Comparison of ENCODE assay signal across 8 mouse cellular contexts in the genomic region with DNA sequence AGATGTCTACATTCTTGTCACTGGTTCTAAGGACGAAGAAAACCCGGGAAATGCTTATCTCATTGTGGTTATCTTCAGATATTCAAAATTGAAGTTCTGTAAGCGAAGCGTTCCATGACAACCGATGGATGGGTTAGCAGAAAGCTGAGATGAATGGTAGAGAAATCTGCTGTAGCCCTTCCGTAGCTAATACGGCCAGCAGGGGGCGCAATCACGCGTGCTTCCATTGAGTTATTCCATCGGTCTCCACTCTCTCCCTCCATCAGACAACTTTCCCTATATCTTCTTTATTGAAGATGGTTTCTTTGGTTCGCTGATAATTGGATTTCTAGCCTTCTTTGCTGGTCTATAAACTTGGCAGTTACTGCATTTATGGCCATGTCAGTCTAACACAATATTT.
A peak's percentile ranks its signal among the peaks of the same experiment; 100 is the strongest.
DNase-seq lines count a peak whose midpoint lies in the region; ATAC-seq and TF ChIP-seq lines count a peak whose summit lies in the region.
"Had no signal": no experiment of that assay in that cellular context is flagged by ENCODE, and none has a peak within 500 bp of the region (broad histone marks: within the 10 kb centered on the region; RNA-seq: fewer than 3 reads in every experiment).

No protein-coding gene starts in this region.

- no peak overlapping the region for H3K9ac ChIP-seq in liver, embryonic 12.5 days
- no peak overlapping the region for H3K9ac ChIP-seq in liver, postnatal 0 days (replicated peaks)
- H3K9ac ChIP-seq: embryonic facial prominence, embryonic 13.5 days had no signal

- H3K4me1 ChIP-seq in liver, embryonic 12.5 days = no peaks in the 10 kb centered on the region
- no peaks in the 10 kb centered on the region for H3K4me1 ChIP-seq in liver, postnatal 0 days (ENCODE audit: insufficient read depth)
- peaks cover 5% of the 10 kb centered on the region for H3K4me1 ChIP-seq in testis, adult 2 months (ENCODE audit: control insufficient read depth, insufficient read depth, low read length)
- H3K4me1 ChIP-seq: embryonic facial prominence, embryonic 13.5 days had no signal

- 26% methylated on average over 12 of the region's 12 CpGs for WGBS in liver, embryonic 12.5 days (ENCODE audit: insufficient replicate concordance)
- 31% methylated on average over 12 of the region's 12 CpGs for WGBS in liver, postnatal 0 days (ENCODE audit: insufficient replicate concordance)

- no peak overlapping the region for H3K27ac ChIP-seq in liver, embryonic 12.5 days
- no peak overlapping the region for H3K27ac ChIP-seq in liver, postnatal 0 days (ENCODE audit: low read depth)
- no peak overlapping the region for H3K27ac ChIP-seq in testis, adult 2 months (ENCODE audit: control insufficient read depth, insufficient read depth, low read depth, low read length)
- H3K27ac ChIP-seq: embryonic facial prominence, embryonic 13.5 days had no signal

- H3K27me3 ChIP-seq in liver, embryonic 12.5 days (replicated peaks) = no peaks in the 10 kb centered on the region
- H3K27me3 ChIP-seq in liver, postnatal 0 days (ENCODE audit: insufficient read depth, low read length) = no peaks in the 10 kb centered on the region
- H3K27me3 ChIP-seq in testis, adult 2 months (ENCODE audit: control insufficient read depth, insufficient read depth, low read length) = no peaks in the 10 kb centered on the region
- H3K27me3 ChIP-seq: embryonic facial prominence, embryonic 13.5 days had no signal

- peak; percentile 57 for TF ChIP-seq CTCF in liver, postnatal 0 days (IDR thresholded peaks at IDR 0.05; ENCODE audit: low read depth)
- TF ChIP-seq CTCF in testis, adult 2 months (IDR thresholded peaks at IDR 0.05; ENCODE audit: control insufficient read depth, insufficient read depth, insufficient replicate concordance, low read depth, low read length) = peak; percentile 89; the same call in 1 of the 2 replicates

- no peak for TF ChIP-seq EP300 in liver, postnatal 0 days (IDR thresholded peaks at IDR 0.05; ENCODE audit: low read depth)

- no peaks in the 10 kb centered on the region for H3K9me3 ChIP-seq in liver, embryonic 12.5 days (replicated peaks)
- H3K9me3 ChIP-seq in liver, postnatal 0 days (ENCODE audit: low read length) = no peaks in the 10 kb centered on the region
- H3K9me3 ChIP-seq: embryonic facial prominence, embryonic 13.5 days had no signal

- no peak overlapping the region for H3K4me3 ChIP-seq in liver, embryonic 12.5 days
- no peak overlapping the region for H3K4me3 ChIP-seq in liver, postnatal 0 days (ENCODE audit: low read depth, low read length)
- H3K4me3 ChIP-seq in testis, adult 2 months (ENCODE audit: control insufficient read depth, low read depth, low read length) = no peak overlapping the region
- H3K4me3 ChIP-seq: embryonic facial prominence, embryonic 13.5 days had no signal

- H3K36me3 ChIP-seq in liver, embryonic 12.5 days = no peaks in the 10 kb centered on the region
- no peaks in the 10 kb centered on the region for H3K36me3 ChIP-seq in liver, postnatal 0 days (replicated peaks; ENCODE audit: insufficient read depth, low read length)
- H3K36me3 ChIP-seq in testis, adult 2 months (ENCODE audit: control insufficient read depth, insufficient read depth, low read length) = no peaks in the 10 kb centered on the region
- H3K36me3 ChIP-seq: embryonic facial prominence, embryonic 13.5 days had no signal

- TF ChIP-seq POLR2A in testis, adult 2 months (IDR thresholded peaks at IDR 0.05; ENCODE audit: control insufficient read depth, low read depth, low read length) = no peak

- peak; percentile 36 for DNase-seq in liver
- DNase-seq in adrenal gland, adult 18-20 months (ENCODE audit: low spot score in 2 of 2) = peak; percentile 59 to 69
- peak; percentile 87 to 92 for DNase-seq in cerebellum, postnatal 10 days
- peak; percentile 48 for DNase-seq in kidney, postnatal 14 days
- DNase-seq in liver, postnatal 0 days = peak; percentile 30

- no peak for ATAC-seq in liver, embryonic 12.5 days
- no peak for ATAC-seq in liver, postnatal 0 days

- no peak overlapping the region for H3K4me2 ChIP-seq in liver, embryonic 12.5 days
- no peak overlapping the region for H3K4me2 ChIP-seq in liver, postnatal 0 days (ENCODE audit: low read depth, low read length)
- H3K4me2 ChIP-seq: embryonic facial prominence, embryonic 13.5 days had no signal

Comparison
In these comparisons a context has a peak if more than half of its experiments do, and no peak if none do; other contexts are left out.
1. DNase-seq: peak in every context shown above with its lines; median percentile 90 in cerebellum, postnatal 10 days; 64 in adrenal gland, adult 18-20 months; 48 in kidney, postnatal 14 days; 36 in liver; 30 in liver, postnatal 0 days.